Mouse (Mus musculus) cerebellum, adult 9-10 months (tissue): ENCODE data around the gene Hmga1.
A peak's percentile ranks its signal among the peaks of the same experiment; 100 is the strongest.

Experiments used
- DNase-seq: peaks from one replicate; pipeline ENCODE4 v3.0.0; 2022

Hmga1 gene

DNA sequence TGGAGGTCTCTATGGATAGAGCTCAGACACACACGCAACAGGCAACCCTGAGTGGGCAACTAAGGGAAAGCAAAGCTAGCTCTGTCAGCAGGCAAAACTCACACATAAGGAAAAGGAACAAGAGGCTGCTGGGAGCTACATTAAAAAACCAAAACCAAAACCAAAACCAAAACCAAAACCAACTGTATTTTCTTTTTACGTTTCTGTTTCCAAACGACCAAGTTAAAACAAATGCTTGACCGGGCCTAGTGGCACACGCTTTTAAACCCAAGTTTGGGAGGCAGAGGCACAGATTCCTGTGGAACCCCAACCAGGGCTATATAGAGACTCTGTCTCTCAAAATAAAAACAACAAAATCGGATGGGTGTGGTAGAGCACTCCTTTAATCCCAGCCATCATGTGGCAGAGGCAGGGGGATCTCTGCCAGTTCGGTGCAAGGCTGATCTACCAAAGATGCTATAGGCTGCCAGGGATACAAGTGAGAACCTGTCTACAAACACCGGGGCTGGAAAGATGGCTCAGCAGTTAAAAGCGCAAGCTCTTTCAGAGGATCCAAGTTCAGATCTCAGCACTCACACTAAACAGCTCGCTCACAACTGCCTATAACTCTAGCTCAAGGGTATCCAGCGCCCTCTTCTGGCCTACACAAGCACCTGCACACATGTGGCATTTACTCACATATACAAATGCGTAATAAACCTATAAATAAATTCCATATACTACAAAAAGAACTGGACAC lies 35.7 kb downstream of the Hmga1 start:
- no peak for DNase-seq

DNA sequence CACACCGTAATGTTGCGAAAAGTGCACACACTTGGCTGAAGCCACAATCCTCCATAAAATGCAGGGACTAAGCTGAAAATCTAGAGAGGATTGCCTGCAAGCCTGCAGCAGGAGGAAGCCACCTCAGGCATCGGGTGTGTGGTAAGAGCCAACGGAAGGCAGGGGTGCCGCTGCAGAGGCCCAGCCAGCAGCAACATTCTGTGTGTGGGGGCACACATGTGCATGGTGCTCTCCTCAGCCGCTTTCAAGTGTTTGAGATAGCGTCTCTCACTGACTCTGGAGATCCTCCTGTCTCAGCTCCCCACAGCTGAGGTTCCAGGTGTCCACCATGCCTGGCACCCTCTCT lies 36.2 kb downstream of the Hmga1 start:
- DNase-seq = no peak

DNA sequence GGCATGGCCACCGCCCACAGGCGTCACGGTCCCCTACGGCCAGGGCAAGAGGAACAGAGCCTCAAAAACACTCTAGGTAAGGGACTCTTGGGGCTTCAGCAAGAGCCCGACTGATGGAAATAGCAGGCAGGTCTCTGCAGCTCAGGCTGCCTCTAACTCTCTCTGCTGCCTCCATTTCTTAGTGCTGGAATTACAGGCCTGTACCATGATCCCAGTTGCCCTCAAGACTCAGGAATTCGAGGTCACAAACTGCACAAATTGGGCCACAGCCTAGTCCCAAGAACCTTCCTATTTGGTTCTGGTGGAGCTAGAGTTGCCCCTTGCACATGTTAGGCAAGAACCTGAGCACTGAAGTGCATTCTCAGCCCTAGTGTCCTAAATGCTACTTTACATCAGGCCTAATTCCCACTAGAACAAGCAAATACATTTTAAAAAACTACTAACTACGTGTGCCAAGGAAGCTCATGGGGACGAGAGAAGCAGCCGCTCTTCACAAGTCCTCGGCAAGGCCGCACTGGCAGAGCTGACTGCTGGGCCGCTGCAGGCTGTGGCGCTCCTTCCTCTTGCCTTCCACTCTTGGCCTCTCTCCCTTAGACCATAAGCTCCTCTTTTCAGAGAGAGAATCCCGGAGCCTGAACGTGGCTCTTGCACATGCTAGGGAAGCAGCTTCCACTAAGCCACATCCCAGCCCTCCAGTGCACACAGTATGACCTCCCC lies 39.5 kb downstream of the Hmga1 start:
- no peak for DNase-seq

DNA sequence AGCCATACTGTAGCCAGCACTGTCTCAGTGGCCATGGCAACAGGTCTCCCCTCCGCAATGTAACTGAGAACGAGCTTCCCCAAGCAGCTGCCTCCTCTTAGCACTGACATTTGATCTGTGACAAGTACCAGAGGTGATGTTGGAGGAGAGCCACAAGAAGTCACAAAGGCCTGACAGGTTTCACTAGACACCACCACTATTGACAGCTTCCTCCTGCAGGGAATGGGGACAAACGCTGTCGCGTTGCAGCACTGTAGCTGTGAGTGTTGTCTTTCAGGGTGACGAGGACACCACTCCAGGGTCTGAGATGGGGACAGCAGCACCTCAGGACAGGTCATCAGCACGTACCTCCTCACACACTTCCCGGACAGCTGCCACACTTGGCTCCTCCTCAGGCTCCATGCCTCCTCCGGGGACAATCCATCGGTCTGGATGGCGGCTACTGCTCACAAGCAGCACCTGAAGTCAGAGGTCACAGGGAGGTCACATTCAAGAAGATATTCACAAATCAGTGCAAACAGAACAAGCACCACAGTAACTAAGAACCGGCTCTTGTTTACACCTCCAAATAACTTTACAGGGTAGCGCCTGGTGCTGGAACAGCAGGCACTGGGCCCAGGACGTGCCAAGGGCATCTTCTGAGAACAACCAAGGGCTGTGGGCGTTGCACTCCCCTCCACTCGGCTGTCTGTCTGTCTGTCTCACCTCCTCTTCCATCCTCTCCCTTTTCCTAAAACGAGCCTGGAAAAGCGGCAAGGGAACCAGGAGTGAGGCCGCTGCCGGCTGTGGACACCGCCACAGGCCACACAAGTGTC lies 40.3 kb downstream of the Hmga1 start:
- DNase-seq = no peak

DNA sequence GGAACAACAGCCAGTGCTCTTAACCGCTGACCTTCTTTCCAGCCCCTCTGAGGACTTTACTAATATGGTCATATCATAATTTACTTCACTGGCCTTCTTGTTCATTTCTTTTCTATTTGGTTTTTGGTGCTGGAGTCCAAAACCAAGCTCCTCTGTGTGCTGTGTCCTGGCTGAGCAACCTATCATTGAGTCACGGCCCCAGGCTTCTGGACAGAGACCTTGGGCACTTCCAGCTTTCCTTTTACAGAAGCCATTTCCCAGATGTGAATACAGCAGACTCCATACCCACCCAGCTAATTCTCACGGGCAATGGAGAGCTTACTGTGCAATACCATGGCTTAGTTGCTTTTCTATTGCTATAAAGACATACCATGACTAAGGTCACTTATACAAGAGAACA lies 44.0 kb downstream of the Hmga1 start:
- no peak for DNase-seq

DNA sequence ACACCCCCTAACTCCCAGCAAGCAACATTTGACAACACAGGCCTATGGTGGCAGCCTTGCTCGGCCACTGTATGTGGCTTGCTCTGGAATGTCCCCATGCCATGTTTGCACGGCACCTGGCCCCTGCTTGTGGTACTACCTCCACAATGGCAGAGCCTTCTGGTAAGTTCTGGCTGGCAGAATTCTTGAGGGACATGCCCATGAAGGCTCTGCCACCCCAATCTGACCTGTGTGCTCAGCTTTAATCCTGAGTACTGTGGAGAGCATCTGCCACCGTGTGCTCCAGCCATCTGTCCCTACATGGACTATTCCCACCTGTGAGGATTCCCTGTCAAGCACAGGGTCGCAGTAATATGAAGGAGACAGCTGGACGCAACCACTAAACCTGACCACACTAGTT lies 44.6 kb downstream of the Hmga1 start:
- DNase-seq = peak; percentile 88

DNA sequence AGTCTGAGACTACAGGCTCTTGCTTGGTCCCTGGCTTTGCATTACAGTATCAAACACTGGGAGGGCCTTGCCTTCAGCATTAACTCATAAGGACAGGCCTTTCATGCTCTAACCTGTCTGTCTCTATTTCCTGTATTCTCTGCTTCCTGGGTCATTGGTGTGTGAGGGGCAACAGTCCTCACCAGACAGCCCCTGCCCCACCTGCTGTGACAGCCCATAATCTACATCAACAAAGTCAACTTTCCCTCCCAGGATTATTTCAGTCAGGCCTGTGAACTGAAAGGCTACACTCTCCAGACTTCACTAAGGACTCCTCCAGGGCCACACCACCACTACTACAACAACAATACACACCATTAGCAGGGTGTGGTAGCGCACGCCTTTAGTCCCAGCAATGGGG lies 46.7 kb downstream of the Hmga1 start:
- DNase-seq = no peak

DNA sequence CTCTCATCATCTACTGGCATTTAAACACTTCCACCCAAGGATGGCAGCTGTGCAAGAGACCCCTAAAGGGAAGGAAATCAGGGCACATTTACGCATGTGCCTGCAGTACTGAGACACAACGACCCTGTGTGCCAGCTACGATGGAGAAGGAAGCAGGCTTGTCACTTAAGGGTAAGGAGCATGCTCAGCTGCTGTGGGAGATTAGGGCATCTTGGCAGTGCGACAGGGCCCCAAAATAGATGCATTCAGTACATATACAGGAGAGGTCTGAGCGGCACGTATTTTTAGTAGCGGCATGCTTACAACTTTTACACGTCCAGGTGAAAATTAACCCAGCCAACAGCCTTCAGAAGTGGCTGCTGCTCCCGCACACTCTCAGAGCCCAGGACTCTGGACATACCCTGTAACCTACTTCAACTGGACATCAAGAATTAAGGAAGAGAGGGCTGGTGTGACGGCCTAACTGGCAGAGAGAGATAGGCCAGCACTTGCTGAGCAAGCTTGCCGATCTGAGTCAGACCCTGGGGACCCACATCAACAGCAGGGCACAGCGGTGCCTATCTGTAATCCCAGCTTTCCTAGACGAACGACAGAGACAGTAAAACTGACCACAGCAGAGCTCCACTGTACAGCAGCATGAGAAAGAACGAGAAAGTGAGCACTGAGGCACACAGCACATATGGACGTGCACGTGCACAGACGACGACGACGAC lies 47.4 kb downstream of the Hmga1 start:
- DNase-seq = no peak

DNA sequence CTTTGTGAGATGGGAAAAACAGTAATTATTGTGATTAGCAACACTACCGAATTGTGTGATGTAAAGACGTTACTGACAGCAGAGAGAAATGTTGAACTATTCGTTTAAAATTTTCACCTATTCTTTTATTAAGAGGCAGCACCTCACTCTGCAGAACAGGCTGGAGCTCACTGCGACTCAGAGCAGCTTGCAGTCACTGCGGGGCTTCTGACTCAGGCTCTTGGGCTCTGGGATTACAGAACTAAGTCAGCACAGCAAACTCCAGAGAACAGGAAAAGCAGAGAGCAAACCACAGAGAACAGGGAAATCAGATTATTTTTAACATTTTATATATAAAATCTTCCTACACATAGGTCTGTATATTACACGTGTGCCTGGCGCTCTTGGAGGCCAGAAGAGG lies 53.3 kb downstream of the Hmga1 start:
- no peak for DNase-seq

DNA sequence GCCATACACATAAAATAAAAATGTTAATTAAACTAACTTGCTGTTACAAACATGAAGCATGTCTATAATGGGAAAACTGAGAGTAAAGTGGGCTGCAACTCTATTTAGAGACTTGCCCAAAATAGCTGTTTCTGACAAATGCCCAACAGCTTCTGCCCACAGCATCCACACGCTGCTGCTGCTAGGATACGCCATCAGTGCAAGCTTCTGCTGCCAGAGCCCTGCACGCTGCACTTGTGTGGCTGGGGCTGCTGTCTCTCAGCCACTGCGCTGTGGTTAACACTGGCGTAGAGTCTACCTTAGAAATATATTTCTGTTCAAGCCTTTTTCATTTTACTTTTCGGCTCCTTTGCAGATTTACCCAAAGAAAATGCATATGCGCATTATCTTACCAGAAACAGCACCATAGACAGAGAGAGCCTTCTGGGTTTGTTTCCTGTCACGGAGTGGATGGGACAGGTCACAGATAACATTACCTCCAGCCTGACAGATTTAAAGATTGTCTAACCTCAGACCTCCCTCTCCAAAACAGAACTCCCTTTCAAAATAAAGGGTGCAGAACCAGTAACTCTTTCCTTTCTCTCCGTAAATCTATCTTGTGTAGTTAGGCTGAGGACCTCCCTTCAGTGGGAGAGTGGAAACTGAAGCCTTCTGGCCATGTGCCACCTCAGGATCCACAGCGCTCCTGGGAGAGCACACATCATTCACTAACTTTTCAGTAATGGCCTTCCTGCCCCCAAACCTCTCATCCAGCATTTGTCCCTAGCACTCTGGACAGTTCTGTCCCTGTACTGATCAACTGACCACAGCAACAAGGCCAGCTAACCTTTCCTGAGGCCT lies 54.6 kb downstream of the Hmga1 start:
- DNase-seq = no peak

DNA sequence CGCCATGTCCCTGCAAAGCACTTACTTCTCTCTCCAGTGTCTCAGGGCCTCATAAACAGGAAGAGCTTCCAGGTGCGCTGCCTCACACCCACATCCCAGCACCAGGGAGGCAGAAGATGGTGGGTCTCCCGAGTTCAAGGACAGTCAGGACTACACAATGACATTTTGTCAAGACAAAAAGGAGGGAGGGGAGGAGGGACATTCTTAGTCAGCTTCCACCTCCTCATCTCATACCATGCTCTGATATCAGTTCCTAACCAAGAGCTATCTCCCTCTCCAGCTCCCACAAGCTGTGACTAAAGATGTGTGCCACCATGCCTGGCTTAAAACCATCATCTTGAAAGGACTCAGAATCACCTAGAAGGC lies 55.2 kb downstream of the Hmga1 start:
- DNase-seq = no peak

DNA sequence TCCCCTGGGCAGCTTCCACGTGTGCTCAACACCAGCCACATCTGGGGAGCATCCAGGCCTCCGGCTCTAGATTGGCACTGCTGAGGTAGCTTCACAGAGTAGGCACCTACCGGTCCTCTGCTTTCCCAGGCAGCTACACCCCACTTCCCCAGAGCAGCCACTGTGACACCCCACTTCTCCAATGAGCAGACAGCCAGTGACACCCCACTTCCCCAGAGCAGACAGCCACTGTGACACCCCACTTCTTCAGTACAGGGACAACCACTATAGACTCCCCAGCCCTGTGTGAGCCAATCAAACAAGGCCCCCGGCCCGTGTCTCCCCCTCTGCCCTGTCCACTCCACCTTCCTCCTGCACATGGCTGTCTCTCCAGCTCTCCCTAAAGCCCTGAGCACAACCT lies 55.7 kb downstream of the Hmga1 start:
- no peak for DNase-seq

DNA sequence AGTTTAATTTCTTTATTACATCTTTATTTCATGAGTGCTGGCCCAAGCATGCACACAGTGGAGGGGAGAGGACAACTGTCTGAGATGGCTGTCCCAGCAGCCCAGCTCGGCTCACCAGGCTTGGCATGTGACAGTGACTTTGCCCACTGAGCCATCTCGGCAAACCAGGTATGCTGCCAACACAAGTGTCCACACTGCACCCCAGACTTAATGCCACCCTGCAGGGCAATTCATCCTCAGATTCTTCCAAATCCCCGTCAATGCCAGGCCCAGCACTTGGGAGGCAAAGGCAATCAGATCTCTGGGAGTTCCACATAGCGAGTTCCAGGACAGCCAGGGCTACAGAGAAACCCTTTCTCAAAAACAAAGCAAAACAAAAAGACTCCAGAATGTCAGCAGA lies 56.7 kb downstream of the Hmga1 start:
- DNase-seq = no peak
